Mouse (Mus musculus) splenic B cell, adult 2 months (primary cell): ENCODE measurements around the gene Ryr2.

ENCODE experiments used
- DNase-seq: peaks from one replicate; pipeline ENCODE4 v3.0.0-alpha.2; 2011; ENCODE audit warnings: low read depth, low spot score
- H3K27me3 ChIP-seq: 2 replicates; pipeline ENCODE4 v1.6.1; 2012; ENCODE audit warnings: mild to moderate bottlenecking, low read length, moderate library complexity, mixed read lengths; ENCODE audit not compliant: control insufficient read depth, poor library complexity, insufficient read depth, severe bottlenecking
- H3K36me3 ChIP-seq: 2 replicates; pipeline ENCODE4 v1.6.1; 2012; ENCODE audit warnings: mild to moderate bottlenecking, low read length, moderate library complexity, mixed read lengths; ENCODE audit not compliant: control insufficient read depth, poor library complexity, insufficient read depth, severe bottlenecking

Gene Ryr2

DNA sequence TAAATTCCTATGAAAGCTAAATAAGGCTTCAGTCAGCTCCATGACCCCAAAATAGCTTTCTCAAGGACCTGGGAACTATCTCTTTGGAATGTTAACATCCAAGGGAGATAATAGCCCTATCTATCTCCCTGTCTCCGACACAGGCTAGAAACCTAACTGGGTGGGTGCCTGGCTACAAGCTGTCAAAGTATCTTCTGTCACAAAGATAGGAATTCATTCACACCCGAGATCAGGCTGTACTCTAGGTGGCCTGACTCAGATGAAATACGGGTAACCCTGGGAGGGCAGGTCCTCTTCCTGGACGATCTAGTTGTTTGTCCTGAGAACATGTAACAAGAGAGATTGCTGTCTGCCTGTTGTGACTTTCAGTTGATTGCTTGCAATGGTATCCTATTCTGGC lies 69.9 kb downstream of the Ryr2 start:
- H3K27me3 ChIP-seq, result no peaks in the 10 kb centered on the region
- no peak for DNase-seq
- H3K36me3 ChIP-seq, result no peaks in the 10 kb centered on the region

- peak; percentile 79 for DNase-seq
- no peaks in the 10 kb centered on the region for H3K27me3 ChIP-seq
- H3K36me3 ChIP-seq, result no peaks in the 10 kb centered on the region
Observed at GRCm38 (mm10) chr13:12033914-12034313, 72.8 kb downstream of the Ryr2 start.

DNA sequence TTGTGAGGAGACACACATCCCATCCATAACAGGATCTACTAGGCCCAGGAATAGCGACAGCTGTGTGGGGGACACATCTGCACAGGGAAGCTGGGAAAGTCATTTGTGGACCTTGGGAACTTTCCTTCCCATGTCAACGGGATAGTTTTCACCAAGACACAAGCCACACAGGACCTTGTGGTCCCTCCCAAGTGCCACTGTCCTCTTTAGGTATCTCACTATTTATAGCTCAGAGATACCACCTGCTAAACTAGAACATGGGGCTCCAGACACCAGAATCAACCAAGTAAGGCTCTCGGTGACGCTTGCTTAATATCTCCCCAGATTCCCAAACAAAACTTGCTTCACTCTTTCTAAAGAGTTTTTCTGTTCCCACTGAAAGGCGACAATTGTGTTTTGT lies 73.5 kb downstream of the Ryr2 start:
- Histone ChIP-seq H3K36me3 (no peaks in the 10 kb centered on the region), H3K27me3 (no peaks in the 10 kb centered on the region)
- DNase-seq, result peak; percentile 5

DNA sequence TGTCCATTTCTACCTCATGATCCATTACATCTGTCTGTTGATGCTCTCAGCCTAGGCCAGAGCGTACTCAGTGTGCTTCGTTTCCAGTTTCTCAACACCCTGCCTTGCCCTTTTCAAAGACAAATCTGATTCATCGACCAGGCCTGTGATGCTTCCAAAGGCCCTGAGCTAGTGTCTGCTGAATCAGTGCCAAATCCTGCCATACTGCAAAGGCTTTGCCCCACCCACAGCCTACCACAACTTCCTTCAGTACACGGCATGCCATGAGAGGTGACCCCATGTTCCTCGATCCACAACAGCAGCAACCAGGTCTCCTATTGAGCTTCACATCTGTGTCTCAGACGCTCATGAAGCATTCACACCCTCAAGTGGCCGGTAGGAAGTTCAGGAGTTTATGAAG lies 76.9 kb downstream of the Ryr2 start:
- no peak for DNase-seq
- no peaks in the 10 kb centered on the region for H3K27me3 ChIP-seq

DNA sequence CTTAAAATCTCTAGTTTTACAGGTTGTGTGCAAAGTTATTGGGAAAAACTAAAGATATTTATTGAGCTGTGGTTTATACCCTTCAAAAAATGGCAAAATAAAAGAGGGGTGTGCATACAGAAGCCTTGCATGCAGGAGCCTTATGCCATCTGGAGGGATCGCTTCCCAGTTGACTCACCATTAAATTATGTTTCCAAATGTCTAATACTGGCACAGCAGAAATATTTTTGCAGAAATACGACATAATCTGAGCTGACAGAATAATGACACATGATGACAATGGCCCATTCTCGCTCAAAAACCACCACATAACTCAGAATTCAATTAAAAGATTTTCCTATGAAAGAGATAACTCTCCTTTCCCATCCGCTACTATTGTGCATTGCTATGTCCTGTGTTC lies 77.4 kb downstream of the Ryr2 start:
- Histone ChIP-seq H3K27me3 (no peaks in the 10 kb centered on the region), H3K36me3 (no peaks in the 10 kb centered on the region)
- no peak for DNase-seq

More for the DNA sequence above, 76.9 kb downstream of the Ryr2 start:
- no peaks in the 10 kb centered on the region for H3K36me3 ChIP-seq

GRCm38 (mm10) chr13:12018046-12018445 lies 88.7 kb downstream of the Ryr2 start:
- H3K27me3 ChIP-seq, result no peaks in the 10 kb centered on the region; the same call in 1 of the 2 replicates
- DNase-seq, result no peak

GRCm38 (mm10) chr13:12013986-12014385 lies 92.8 kb downstream of the Ryr2 start:
- H3K36me3 ChIP-seq, result no peaks in the 10 kb centered on the region
- no peak for DNase-seq

More at GRCm38 (mm10) chr13:12018046-12018445, 88.7 kb downstream of the Ryr2 start:
- H3K36me3 ChIP-seq, result no peaks in the 10 kb centered on the region

DNA sequence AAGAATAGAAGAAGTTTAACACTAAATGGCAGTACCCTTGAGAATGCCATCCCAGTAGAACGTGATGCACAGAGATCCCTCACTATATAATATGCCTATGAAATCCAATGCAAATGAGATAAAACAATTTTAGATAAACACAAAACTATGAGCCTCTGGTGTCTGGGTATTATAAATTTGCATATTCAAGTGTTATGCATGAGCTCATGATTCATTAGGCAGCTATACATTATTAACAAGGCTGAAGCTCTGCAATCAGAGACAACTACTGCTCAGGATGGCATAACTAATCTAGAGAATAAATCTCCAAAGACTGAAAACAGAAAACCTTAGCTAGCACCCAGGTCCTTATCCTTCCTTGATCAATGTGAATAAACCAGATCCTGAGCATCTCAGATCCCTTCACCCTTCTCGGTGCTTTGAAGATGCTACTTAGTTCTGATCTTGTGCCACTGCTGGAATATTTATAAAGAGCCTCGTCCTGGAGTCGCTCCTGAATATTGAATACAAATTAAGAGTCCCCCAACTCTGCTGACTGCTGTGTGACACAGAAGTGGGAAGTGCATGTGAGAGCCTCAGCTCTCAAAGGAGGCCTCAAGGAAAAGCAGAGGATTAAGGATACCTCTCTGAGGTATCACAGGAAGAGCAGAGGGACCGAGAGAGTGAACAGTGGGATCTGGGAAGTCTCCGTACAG lies 97.6 kb downstream of the Ryr2 start:
- Histone ChIP-seq H3K27me3 (no peaks in the 10 kb centered on the region), H3K36me3 (no peaks in the 10 kb centered on the region)
- DNase-seq, result no peak

More at GRCm38 (mm10) chr13:12013986-12014385, 92.8 kb downstream of the Ryr2 start:
- no peaks in the 10 kb centered on the region for H3K27me3 ChIP-seq

GRCm38 (mm10) chr13:12007579-12007978 lies 99.2 kb downstream of the Ryr2 start:
- Histone ChIP-seq H3K36me3 (no peaks in the 10 kb centered on the region), H3K27me3 (no peaks in the 10 kb centered on the region)
- DNase-seq, result no peak

DNA sequence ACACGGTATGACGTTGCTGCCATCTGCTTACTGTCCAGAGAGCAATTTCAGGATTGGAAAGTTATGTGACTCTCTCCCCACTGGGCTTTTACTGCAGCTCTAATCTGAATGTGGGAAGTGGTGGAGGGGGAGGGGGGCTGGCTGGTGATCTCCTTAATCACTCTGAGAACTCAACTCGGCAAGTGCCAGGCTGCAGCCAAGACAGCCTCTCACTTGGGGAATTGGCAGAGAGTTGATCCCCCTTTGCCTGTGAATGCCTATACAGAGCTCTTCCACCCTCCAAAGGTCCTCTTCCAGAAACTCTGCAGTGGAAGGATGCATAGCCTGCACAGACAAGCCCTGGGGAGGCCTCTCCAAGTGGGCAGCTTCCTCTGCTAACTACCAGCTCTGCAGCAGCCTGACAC lies 104.9 kb downstream of the Ryr2 start:
- no peak for DNase-seq
- H3K27me3 ChIP-seq, result no peaks in the 10 kb centered on the region
- no peaks in the 10 kb centered on the region for H3K36me3 ChIP-seq

GRCm38 (mm10) chr13:11999851-12000250 lies 106.9 kb downstream of the Ryr2 start:
- H3K27me3 ChIP-seq, result no peaks in the 10 kb centered on the region
- no peak for DNase-seq
- no peaks in the 10 kb centered on the region for H3K36me3 ChIP-seq

DNA sequence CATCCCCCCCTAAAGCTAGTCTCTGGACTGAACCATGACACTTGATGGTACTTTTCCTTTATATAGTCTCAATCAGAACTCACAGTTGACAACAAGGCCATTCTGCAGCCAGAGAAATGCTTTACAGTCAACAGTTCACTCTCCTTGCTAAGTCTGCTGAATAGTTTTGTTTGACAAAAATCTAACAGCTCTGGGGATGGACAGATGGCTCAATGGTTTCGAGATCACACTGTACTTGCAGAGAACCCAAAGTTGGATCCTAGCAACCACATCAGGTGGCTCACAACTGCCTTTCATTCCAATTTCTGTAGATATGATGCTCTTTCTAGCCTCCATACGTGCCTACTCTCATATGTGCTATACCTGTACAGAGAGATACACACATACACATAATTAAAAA lies 109.4 kb downstream of the Ryr2 start:
- no peak for DNase-seq
- no peaks in the 10 kb centered on the region for H3K27me3 ChIP-seq
- no peaks in the 10 kb centered on the region for H3K36me3 ChIP-seq

- DNase-seq, result no peak
- Histone ChIP-seq H3K36me3 (no peaks in the 10 kb centered on the region), H3K27me3 (no peaks in the 10 kb centered on the region)
Observed at GRCm38 (mm10) chr13:11987556-11987955, 119.2 kb downstream of the Ryr2 start.

GRCm38 (mm10) chr13:11985056-11985455 lies 121.7 kb downstream of the Ryr2 start:
- no peaks in the 10 kb centered on the region for H3K36me3 ChIP-seq
- DNase-seq, result no peak
- H3K27me3 ChIP-seq, result no peaks in the 10 kb centered on the region

- DNase-seq, result no peak
- Histone ChIP-seq H3K27me3 (no peaks in the 10 kb centered on the region), H3K36me3 (no peaks in the 10 kb centered on the region)
Observed at GRCm38 (mm10) chr13:11978997-11979396, 127.7 kb downstream of the Ryr2 start.

DNA sequence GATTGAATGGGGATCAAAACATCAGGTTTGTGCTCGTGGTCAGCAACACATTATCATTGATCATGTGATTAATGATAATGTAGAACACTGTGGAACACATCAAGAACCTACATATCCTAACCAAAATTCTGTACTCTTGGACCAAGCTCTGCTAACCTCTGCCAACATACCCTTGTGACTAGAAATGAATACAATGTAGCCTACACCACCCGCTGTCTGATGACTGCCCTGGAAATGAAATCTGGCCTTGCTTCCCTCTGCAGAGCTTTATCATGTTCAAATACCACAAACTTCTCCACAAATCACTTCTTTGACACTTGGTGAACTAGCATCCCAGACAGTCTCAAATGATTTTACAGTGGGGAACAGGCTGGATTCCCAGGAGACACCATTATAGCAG lies 128.4 kb downstream of the Ryr2 start:
- DNase-seq, result no peak
- H3K27me3 ChIP-seq, result no peaks in the 10 kb centered on the region
- H3K36me3 ChIP-seq, result no peaks in the 10 kb centered on the region
